Mouse (Mus musculus) bone marrow macrophage, adult 2 months (primary cell): Measurements from ENCODE around the gene Olfr323.

Experiments used
- CTCF ChIP-seq: IDR thresholded peaks from 2 replicates; pipeline ENCODE4 v1.5.1; 2012; ENCODE audit warnings: low read depth, mild to moderate bottlenecking, low read length, moderate library complexity
- POLR2A ChIP-seq: IDR thresholded peaks from 2 replicates; pipeline ENCODE4 v1.6.1; 2012; ENCODE audit warnings: mild to moderate bottlenecking, low read depth, low read length, borderline replicate concordance

- TF ChIP-seq POLR2A (no peak), CTCF (no peak)
Measured at GRCm38 (mm10) chr11:58605228-58605627, 25.1 kb downstream of the Olfr323 start.
